Mouse (Mus musculus) testis, adult 2 months (tissue): Measurements from ENCODE around the gene Fam199x.

Experiments used
- CTCF ChIP-seq: fragments of 200-500 bp; IDR thresholded peaks from 2 replicates; pipeline ENCODE4 v1.5.1; 2012; ENCODE audit warnings: low read depth, mild to moderate bottlenecking, inconsistent platforms, low read length, moderate library complexity; ENCODE audit not compliant: control insufficient read depth, insufficient read depth, insufficient replicate concordance
- POLR2A ChIP-seq: fragments of 200-500 bp; IDR thresholded peaks from 2 replicates; pipeline ENCODE4 v1.6.1; 2012; ENCODE audit warnings: low read depth, mild to moderate bottlenecking, inconsistent platforms, low read length, moderate library complexity; ENCODE audit not compliant: control insufficient read depth

- TF ChIP-seq CTCF (no peak), POLR2A (no peak)
These were observed 57.1 kb downstream of the Fam199x start for GRCm38 (mm10) chrX:137106498-137106897.
